Mouse (Mus musculus) macrophage (primary cell): Measurements from ENCODE around the gene Col16a1. TPM values are rescaled to one million over a fixed set of nuclear protein-coding genes. Genes with fewer than 3 reads are reported as not detected.

Source experiments
- H3K27ac ChIP-seq: fragments of 350-480 bp; formaldehyde crosslinking; 2 replicates; pipeline ENCODE4 v1.9.0; 2021
- H3K36me3 ChIP-seq: fragments of 350-480 bp; formaldehyde crosslinking; 2 replicates; pipeline ENCODE4 v1.9.0; 2021; ENCODE audit errors: inconsistent target
- H3K4me3 ChIP-seq: fragments of 350-480 bp; formaldehyde crosslinking; 2 replicates; pipeline ENCODE4 v1.9.0; 2021; ENCODE audit errors: inconsistent target
- H3K79me2 ChIP-seq: fragments of 350-480 bp; formaldehyde crosslinking; 2 replicates; pipeline ENCODE4 v1.9.0; 2021; ENCODE audit errors: inconsistent target
- WGBS: methylation state at CpG from one replicate; pipeline ENCODE4 v1.1.7; 2026; ENCODE audit warnings: inconsistent platforms; ENCODE audit not compliant: missing documents; 5-methylcytosine and 5-hydroxymethylcytosine counted together
- polyA plus RNA-seq: library from polyadenylated mRNA; stranded (reverse); fragments of 250-400 nt; gene quantifications from 3 replicates; pipeline ENCODE4 v1.2.4, GENCODE M21; 2018; ENCODE audit warnings: inconsistent platforms

The Col16a1 gene
- polyA plus RNA-seq, 1 experiment from 2014 or later = not detected

DNA sequence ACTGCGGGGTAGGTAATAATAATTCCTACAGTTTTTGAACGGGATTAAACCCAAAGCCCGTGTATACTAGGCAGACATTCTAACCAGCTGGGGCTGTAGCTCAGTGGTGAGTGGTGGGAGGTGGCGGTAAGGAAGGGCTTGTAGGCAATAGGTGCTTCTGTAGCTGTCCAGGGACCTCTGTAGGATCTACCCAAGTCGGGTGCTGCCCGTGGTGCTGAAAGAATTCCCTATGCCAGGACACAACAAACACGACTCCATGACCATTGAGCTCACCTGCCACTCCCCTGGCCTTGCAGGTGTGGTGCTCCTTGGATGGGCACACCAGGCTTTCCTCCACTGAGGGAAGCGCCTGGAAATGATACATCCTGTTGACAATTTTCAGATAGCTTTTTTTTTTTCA, 22.1 kb upstream of the Col16a1 start:
- 56% methylated on average over 8 of the region's 8 CpGs for WGBS
- no peak overlapping the region for H3K4me3 ChIP-seq
- H3K27ac ChIP-seq = no peak overlapping the region
- H3K36me3 ChIP-seq = no peaks in the 10 kb centered on the region
- no peaks in the 10 kb centered on the region for H3K79me2 ChIP-seq

DNA sequence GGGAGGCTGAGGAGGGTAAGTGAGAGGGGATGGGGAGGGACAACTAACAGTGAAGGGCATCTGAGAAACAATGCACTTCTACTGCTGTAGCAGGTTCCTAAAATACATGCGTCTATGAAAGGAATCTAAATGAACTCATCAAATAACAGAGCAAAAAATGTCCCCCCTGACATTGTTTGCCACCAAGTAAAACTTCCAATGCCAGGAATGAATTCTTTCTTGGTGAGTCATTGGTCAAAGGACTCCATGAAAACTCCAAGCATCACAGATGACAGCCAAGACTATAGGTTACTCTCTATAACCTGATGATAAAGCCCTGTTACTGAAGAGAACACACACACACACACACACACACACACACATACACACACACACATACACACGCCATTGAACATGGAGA, 16.5 kb upstream of the Col16a1 start:
- 90% methylated on average over 2 of the region's 2 CpGs for WGBS
- H3K79me2 ChIP-seq = no peaks in the 10 kb centered on the region
- H3K4me3 ChIP-seq = no peak overlapping the region
- no peak overlapping the region for H3K27ac ChIP-seq
- no peaks in the 10 kb centered on the region for H3K36me3 ChIP-seq

DNA sequence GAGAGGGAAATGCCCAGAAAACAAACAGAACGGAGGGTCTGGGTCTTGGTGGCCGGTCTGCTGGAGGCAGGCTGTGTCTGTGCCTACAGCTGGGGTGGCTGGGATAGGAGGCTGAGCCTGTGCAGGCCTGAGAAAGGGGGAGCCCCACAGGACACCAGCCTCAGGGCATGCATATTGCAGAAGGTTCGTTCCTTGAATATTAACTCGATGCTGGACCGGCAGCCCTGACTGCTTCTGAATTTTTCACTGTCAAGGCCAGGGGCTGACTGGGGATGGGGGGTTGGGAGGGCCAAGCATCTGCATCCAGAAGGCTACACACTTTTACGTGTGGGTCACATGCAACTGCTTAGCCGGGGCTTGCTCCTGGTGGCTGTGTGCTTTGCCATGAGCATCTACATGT, 14.1 kb upstream of the Col16a1 start:
- no peaks in the 10 kb centered on the region for H3K79me2 ChIP-seq
- H3K27ac ChIP-seq = no peak overlapping the region
- 96% methylated on average over 7 of the region's 7 CpGs for WGBS
- H3K4me3 ChIP-seq = no peak overlapping the region
- H3K36me3 ChIP-seq = no peaks in the 10 kb centered on the region

GRCm38 (mm10) chr4:130036112-130036511, 11.5 kb upstream of the Col16a1 start:
- Histone ChIP-seq H3K27ac (no peak overlapping the region), H3K36me3 (no peaks in the 10 kb centered on the region), H3K79me2 (no peaks in the 10 kb centered on the region), H3K4me3 (no peak overlapping the region)
- WGBS = 16% methylated on average over 8 of the region's 8 CpGs

DNA sequence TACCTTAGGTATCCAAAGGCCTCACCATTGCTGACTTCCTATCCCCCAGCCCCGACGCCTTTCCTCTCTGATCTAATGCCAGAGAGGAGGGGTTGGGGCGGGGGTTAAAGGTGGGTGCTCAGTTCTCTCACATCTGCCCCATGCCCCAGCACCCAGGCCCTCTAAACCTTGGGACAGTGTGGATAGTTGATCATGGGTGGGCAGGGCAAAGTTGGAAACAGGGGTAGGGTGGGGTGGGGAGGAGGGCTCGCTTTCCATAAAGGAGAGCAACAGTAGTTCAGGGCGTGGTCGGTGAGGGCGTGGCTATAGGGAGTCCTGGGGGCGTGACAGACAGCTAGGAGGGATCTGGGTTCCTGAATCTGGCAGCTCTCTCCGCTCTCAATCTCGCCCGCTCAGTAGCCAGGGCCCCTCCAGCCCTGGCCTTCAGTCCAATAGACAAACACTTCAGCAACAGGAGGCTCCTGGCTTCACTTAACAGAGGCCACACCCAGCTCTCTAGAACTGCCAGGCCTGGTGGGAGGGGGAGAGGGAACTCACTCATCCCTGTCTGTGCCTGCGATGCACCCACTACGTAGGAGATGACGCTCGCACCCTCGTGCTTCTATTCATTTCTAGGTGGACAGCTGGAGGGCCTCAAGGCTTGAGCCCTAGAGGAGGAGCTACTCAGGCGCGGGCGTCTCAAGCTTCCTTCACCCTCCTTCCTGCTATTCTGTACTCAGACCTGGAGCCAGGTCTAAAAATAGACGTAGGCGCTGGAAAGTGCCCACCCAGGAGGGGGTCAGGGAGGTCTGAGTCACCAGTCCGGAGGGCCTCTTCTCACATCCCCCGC, 10.9 kb upstream of the Col16a1 start:
- no peaks in the 10 kb centered on the region for H3K79me2 ChIP-seq
- no peak overlapping the region for H3K27ac ChIP-seq
- no peak overlapping the region for H3K4me3 ChIP-seq
- 51% methylated on average over 23 of the region's 23 CpGs for WGBS
- H3K36me3 ChIP-seq = no peaks in the 10 kb centered on the region

DNA sequence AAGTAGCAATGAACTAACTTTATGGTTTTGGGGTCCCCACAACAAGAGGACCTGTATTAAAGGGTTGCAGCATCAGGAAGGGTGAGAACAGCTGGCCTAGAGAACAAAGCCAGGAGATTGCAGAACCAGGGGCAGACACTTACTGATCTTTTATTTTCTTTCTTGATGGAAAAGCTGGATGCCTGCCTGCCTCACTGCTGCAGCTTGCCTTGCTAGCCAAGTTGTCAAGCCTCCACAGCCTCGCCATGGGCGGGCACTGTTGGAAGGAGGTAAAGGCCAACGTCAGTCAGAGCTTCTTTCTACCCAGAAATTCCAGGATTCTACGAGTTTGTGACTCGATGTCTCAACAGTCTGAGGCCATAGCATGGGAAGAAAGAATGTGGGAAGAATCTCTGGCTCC, 8.3 kb upstream of the Col16a1 start:
- H3K36me3 ChIP-seq = no peaks in the 10 kb centered on the region
- H3K79me2 ChIP-seq = no peaks in the 10 kb centered on the region
- H3K27ac ChIP-seq = no peak overlapping the region
- WGBS = 77% methylated on average over 5 of the region's 5 CpGs
- no peak overlapping the region for H3K4me3 ChIP-seq

DNA sequence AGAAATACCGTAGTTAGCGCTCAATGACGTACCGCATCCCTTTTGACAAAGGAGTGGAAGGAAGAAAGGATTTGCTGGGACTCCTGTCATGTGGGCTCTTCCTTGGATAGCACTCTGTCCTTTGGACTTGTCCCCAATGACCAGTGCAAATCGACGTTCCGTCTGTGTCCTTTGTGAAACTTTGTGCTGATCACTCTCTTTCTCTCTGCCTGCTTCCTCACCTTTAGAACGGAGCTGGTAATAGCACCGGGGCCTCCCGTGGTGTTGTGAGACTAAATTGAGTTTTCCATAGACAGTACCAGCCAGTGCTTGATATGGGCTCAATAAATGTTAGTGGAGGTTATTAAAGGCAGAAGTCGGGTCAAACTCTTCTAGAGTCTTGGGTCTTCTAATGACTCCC, 6.6 kb upstream of the Col16a1 start:
- Histone ChIP-seq H3K36me3 (no peaks in the 10 kb centered on the region), H3K27ac (no peak overlapping the region), H3K4me3 (no peak overlapping the region), H3K79me2 (no peaks in the 10 kb centered on the region)
- 93% methylated on average over 11 of the region's 11 CpGs for WGBS

- no peaks in the 10 kb centered on the region for H3K79me2 ChIP-seq
- no peak overlapping the region for H3K27ac ChIP-seq
- 87% methylated on average over 7 of the region's 9 CpGs for WGBS
- H3K36me3 ChIP-seq = no peaks in the 10 kb centered on the region
- H3K4me3 ChIP-seq = no peak overlapping the region
Observed at GRCm38 (mm10) chr4:130044211-130044610, 3.4 kb upstream of the Col16a1 start.

GRCm38 (mm10) chr4:130045609-130046008, 2.0 kb upstream of the Col16a1 start:
- Histone ChIP-seq H3K4me3 (no peak overlapping the region), H3K36me3 (no peaks in the 10 kb centered on the region), H3K27ac (no peak overlapping the region), H3K79me2 (no peaks in the 10 kb centered on the region)
- 8% methylated on average over 14 of the region's 14 CpGs for WGBS

DNA sequence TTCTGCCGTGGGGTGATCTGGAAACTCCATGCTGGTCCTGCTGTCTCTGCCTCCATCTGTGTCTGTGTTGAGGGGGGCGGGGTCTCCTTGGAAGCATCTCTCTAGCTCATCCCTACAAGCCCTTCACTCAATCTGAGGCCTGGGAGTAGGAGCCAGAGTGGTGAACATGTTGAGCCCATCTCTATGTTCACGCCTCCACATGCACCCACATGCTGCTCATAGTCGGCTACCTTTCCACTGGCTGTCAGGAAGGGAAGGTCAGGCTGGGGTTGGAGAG, 501 bp downstream of the Col16a1 start:
- no peak overlapping the region for H3K4me3 ChIP-seq

GRCm38 (mm10) chr4:130050056-130050824, 2.6 kb downstream of the Col16a1 start:
- 83% methylated on average over 8 of the region's 8 CpGs for WGBS
- no peaks in the 10 kb centered on the region for H3K79me2 ChIP-seq
- H3K4me3 ChIP-seq = no peak overlapping the region
- no peak overlapping the region for H3K27ac ChIP-seq
- no peaks in the 10 kb centered on the region for H3K36me3 ChIP-seq

More for the DNA sequence above, 501 bp downstream of the Col16a1 start:
- no peaks in the 10 kb centered on the region for H3K79me2 ChIP-seq
- no peak overlapping the region for H3K27ac ChIP-seq
- H3K36me3 ChIP-seq = no peaks in the 10 kb centered on the region
- WGBS = 63% methylated on average over 4 of the region's 4 CpGs

- 94% methylated on average over 3 of the region's 3 CpGs for WGBS
- no peak overlapping the region for H3K4me3 ChIP-seq
- H3K36me3 ChIP-seq = no peaks in the 10 kb centered on the region
- H3K27ac ChIP-seq = no peak overlapping the region
- H3K79me2 ChIP-seq = no peaks in the 10 kb centered on the region
Observed at GRCm38 (mm10) chr4:130052283-130052682, 4.6 kb downstream of the Col16a1 start.

- 92% methylated on average over 9 of the region's 9 CpGs for WGBS
Observed at GRCm38 (mm10) chr4:130053111-130053510, 5.5 kb downstream of the Col16a1 start.

GRCm38 (mm10) chr4:130054727-130055126, 7.1 kb downstream of the Col16a1 start:
- H3K27ac ChIP-seq = no peak overlapping the region
- no peak overlapping the region for H3K4me3 ChIP-seq
- WGBS = 67% methylated on average over 1 of the region's 1 CpGs
- H3K79me2 ChIP-seq = no peaks in the 10 kb centered on the region
- no peaks in the 10 kb centered on the region for H3K36me3 ChIP-seq

More at GRCm38 (mm10) chr4:130053111-130053510, 5.5 kb downstream of the Col16a1 start:
- no peak overlapping the region for H3K27ac ChIP-seq
- no peaks in the 10 kb centered on the region for H3K36me3 ChIP-seq
- no peak overlapping the region for H3K4me3 ChIP-seq
- no peaks in the 10 kb centered on the region for H3K79me2 ChIP-seq
